Mouse (Mus musculus): Measurements from ENCODE around the gene Il9.

Il9 gene

DNA sequence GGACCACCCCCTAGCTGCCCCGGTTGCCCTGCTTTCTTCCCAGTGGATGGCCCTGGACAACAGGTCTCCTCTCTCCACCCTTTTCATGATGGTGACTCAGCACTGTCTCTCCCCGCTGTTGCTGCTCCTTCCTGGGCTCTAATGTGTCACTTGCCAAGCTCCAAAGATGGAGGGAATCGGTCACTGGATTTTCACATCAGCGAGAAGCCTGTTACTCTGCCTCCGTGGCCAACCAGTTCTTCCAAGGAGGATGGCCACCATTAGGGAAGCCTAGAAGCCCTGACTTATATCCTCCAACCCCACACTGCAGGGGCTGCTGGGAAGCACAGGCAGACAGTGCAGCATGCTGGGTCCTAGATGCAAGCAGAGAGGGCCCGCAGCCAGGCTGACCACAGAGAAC, 10.8 kb downstream of the Il9 start:
- DNase-seq (ENCODE audit: low spot score in 2 of 2): no peak

DNA sequence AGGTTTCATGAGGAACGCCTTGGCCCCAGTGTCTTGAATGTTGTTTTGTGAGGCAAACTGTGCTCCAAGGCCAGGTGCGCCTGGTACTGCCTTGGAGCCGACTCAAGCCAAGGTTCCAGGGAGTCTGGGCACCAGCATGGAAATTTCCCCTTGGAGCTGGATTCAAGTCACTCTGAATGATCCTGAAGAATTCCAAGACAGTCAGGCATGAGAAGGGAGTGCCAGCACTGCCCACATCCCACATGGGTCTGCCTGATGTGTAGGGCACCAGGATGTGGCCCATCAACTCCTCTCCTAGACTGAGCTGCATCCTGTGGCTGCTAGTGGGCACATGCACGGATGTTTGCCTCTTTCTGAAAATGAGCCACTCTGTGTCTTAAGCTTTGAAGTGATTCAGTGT, 13.5 kb downstream of the Il9 start:
- DNase-seq (ENCODE audit: low spot score in 2 of 2): no peak

DNA sequence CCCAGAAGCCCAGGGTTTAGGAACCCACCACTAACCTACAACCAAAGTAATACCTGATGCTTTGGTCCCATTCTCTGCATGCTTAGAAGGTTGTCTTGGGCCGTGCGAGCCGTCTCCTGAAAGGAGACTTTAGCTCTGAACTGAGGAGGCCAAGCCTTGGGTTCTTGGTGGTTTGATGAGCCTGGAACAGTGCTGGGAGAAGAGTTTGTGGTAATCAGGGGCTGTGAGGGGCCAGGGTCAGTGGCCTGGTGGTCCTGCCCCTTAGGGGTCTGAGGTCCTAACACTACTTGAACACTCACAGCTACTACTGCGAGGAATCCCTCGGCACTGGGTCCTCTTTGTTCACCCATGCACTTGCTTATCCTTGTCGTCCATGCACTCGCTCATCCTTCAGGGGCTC, 14.3 kb downstream of the Il9 start:
- DNase-seq (ENCODE audit: low spot score in 2 of 2): no peak

DNA sequence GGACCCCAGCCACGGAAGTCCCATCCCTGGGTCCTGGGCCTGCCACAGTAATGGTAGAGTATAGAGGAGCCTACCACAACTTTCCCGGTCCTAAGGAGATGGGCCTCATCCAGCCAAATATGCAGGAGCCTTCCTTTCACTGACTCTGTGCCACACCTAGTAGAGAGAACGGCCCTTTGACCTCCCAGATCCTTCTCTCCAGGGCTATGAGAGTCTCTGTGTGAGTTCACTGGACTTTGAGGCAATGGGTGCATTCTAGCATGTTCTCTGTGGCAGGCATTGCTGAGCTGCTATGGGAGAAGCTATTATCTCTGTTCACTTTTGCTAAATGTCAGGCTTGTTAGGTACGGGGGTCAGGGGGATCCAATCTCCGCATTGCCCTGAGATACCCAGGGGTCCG, 18.3 kb downstream of the Il9 start:
- DNase-seq (ENCODE audit: low spot score in 2 of 2): no peak

DNA sequence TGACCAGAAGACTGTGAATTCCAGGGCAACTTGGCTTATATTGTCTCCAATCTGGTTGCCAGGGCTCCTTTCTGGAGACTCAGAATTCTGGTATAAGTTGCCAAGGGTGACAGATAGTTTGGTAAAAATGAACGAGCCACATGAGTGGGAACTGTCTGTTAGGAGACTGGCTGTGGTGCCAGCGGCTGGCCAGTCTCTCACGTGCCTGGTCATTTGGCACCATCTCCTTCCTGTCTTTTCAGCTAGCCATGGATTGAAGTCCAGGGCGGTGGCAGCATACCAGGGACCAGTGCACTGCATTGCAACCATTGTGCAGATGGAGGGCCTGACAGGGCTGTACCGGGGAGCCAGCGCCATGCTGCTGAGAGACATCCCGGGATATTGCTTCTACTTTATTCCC, 18.8 kb downstream of the Il9 start:
- DNase-seq (ENCODE audit: low spot score in 2 of 2): no peak

DNA sequence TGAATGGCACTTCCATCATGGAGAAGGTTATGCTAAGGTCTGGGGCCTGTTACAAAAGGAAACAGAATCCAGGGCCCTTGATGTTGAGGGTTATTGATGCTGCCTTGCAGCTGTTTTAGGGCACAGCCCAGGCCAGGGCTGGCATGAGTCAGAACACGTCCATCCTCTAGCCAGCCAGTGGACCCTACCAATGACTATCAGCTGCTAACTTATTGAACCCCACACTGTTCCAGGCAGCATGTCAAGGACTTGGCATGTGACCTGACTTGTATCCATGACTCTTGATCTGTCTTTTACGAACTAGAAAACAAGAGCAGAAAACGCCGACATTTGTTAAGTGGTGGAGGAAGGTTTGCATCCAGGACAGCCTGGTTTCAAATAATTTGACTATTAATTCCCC, 19.3 kb downstream of the Il9 start:
- DNase-seq (ENCODE audit: low spot score in 2 of 2): no peak

DNA sequence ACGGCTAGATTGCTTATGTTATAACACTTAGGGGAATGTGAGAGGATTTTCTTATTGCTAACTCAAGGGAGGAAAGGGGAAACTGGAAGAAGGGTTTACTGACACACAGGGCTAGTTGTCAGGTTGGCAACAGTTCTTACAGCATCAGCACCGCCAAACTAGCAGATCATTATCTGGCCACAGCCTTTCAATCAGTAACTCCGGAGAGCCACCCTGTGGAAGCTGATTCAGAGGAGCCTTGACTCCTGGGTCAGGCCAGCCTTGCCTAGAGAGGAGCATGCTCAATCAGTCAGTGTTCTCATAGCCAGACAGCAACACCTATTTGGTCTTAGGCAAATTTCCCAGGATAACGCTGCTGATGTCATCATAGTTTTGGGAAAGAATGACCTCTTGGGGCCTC, 20.6 kb downstream of the Il9 start:
- no peak for DNase-seq (ENCODE audit: low spot score in 2 of 2)

DNA sequence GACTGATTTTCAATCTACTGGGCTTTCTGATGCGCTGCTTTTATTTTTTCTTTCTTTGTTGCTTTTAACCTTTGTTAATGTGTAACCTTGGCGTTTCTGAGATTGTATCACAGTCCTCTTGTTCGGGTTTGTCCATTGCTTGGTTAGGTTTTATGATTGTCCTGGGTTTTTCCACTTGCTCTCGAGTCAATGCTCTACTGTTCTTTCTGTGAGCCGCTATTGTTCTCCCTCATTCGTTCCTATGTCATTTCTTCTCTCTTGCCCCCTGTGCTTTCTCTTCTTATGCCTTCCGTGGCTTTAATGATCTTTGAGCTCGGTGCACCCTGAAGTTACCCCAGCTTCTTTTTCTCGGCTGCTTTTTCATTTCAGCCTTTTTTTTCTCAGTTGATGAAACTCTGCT, 24.0 kb downstream of the Il9 start:
- no peak for DNase-seq (ENCODE audit: low spot score in 2 of 2)

DNA sequence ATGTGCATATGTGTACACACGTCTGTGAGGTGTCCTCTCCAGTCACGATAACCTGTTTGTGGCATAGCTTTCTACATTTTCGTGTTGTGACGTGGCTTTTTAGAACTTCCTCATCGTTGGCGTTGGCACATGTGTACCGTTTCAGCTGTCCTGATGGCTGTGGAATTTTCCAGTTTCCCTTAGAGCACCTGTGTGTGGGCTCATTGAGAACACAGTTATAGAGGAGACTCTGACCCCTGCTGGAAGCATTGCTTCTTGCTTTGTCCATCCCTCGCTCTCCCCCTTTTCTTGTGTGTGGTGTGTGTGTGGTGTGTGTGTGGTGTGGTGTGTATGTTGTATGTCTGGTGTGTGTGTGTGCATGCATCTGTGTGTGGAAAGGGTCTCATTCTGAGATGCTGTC, 32.0 kb downstream of the Il9 start:
- no peak for DNase-seq (ENCODE audit: low spot score in 2 of 2)

DNA sequence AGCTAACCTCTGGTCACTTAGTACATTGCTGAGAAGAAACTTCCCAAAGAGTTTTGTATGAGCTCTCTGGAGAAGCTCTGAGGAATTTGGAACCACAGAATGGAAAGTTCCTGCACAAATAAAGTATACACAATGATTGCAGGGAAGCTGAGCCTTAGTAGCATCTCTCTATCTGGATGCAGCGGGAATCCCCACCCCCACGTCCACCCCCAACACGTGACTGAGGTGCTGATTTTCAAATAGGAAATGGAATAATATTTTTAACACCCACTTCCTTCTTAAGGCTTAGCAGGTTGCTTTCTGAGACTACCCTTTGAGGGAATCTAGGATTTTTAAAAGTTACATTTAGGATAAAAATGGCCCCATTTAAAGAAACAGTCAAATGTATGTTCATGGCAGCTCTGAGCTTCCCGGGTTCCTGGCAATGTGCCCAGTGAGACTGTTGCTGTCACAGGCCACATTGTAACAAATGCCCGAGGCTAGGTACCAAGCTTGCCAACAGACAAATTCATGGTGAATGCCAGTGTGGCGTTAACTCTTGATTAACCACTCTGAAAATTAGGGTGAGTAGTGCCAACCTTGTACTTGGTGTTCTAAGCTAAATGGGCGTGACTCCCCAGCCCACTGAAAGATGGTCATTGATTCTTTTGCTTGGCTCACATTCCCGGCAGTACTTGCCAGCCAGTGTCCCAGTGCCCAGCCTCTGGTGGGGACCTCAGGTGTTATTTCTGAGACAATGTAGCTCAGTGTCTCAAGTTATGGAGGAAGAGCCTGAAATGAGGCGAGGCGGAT, 32.6 kb downstream of the Il9 start:
- DNase-seq (ENCODE audit: low spot score in 2 of 2): no peak

DNA sequence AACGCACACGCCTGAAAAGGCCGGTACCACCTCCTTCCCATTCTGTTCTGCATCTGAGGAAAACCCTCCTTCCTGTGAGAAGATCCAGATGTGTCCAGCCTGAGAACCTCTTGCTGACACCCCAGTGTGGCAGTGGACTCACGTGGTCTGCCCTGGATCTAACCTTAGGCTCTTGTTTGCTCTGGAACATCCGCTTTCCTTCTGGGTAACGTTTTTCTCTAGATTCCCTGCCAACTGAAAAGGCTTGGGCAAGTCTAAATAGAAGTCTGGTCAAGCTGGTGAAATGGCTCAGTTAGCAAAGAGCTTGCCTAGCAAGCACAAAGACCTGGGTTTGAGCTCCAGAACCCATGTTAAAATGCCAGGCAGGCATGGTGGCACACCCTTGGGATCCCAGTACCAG, 37.0 kb downstream of the Il9 start:
- DNase-seq (ENCODE audit: low spot score in 2 of 2): no peak

DNA sequence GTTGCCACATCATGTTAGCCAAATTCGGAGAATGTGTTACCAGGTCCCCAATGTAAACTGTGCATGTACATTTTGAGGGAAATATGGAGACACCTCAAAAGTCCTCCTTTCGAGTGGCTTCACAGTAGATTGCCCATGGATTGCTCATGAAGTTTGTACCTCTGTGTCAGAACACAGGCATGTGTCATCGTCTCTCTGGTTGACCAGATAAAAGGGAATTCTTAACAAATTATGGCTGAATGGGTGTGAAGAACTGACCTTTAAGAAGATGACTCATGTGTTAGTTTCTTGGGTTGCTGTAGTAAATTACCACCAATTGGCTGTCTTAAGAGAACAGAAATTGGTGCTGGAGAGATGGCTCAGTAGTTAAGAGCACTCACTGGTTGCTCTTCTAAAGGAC, 37.9 kb downstream of the Il9 start:
- DNase-seq (ENCODE audit: low spot score in 2 of 2): no peak

DNA sequence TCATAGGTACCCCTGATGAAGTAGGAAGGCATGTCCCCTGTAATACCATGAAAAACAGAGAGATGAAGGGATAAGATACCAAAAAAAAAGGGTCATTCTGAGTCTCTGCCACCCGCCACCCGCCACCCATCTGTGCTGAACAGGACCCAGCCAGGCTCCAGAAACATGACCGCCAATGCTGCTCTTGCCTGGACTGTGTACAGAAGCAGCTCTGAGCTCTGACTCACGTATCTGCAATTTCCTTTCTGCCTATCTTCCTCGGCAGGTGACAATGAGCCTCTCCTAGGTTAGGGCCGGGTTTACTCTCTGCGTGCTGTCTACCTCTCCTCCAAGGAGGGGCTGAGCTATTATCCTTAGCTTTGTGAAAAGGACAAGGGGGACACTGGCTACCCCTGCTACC, 38.6 kb downstream of the Il9 start:
- DNase-seq (ENCODE audit: low spot score in 2 of 2): peak in 1 of 2 experiments; percentile 55

DNA sequence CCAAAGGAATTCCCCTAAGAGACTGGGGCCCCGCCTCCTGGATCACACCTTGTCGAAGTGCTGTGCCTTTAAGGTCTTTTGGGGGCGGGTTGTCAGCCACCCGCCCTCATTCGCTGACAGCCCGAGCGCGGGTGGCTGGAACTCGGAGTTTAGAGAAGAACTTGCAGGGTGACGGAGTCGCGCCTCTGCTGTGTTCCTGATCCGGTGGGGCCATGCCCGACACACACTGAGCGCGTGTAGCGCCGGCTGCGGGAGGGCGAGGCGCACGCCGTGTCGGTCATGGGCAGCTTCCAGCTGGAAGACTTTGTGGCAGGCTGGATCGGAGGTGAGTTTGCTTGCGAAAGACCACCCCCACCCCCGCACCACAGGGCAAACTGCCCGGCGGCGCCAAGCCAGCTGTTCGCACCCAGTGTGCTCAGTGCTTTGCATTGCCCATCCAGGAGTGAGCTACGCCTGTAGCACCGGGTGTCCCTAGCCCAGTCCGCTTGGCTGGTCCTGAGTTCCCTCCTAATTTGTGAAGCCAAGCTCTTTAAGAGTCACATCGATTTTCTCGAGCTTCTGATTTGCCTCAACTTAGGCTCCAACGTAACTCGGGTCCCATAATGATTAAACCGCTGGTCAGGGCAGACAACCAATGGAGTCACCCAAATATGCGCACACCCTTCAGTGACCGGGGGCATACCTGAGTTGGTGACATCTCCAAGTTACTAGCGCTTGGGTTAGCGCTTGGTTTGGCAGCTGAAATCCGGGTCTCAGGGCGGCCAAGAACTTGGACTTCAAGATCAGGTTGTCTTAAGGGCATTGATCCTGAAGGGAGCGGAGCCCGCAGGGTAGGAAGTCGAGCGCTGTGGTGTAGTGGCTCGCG, 43.6 kb downstream of the Il9 start, which contains the start of gene Slc25a48:
Gene Slc25a48 (plus strand): TSS at position 145 of the 865 bp plus-strand sequence.
- DNase-seq (ENCODE audit: low spot score in 2 of 2): peak; percentile 43 to 52

DNA sequence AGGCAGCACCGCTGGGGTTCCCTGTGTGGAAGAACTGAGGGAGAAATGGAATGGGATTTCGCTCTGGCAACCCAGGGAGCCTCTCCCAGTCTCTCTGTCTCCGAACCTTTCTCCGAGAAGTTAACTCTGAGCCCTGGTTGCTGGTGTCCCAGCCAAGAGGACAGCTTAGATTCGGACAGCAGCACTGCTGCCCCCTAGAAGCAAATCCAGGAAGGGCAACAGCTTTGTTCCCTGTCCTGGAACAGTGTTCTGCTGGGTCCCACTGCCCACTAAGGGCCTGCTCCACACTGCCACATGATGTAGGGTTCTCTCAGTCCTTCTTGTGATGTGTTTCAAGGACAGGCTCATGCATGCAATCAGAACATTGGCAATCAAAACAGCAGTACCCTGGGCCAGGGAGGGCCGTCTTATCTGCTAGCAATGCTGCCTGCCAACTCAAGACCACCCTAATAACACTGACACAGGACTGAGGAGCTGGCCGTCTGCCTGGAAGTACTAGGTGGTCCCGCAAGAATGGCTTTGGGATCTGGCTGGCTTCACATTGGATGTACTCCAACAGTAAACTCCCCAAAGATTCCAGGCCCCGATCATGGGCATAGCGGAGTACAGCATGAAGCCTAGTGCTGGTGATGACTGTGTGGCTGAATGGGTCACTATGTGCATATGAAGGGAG, 46.3 kb downstream of the Il9 start:
- no peak for DNase-seq (ENCODE audit: low spot score in 2 of 2)

DNA sequence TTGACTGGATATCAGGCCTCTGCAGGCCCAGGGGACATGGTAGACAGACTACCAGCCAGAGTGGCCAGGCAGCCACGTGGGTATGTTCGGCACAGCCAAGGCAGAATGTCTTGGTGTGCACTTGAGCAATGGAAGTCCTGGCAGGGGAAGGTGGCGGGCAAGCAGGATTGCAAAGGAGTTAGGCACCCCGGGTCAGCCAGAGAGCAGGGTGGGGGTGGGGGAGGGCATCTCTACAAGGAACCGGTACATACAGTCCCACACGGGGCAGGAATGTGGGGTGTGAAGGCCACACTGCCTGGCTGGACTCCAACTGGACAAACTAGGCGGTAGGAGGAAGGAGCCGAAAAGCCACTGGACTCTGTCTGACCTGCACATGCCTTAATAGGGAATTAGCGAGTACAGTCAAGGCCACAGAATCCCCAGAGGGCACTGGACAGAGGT, 47.7 kb downstream of the Il9 start:
- peak in 1 of 2 experiments; percentile 25 for DNase-seq (ENCODE audit: low spot score in 2 of 2)

DNA sequence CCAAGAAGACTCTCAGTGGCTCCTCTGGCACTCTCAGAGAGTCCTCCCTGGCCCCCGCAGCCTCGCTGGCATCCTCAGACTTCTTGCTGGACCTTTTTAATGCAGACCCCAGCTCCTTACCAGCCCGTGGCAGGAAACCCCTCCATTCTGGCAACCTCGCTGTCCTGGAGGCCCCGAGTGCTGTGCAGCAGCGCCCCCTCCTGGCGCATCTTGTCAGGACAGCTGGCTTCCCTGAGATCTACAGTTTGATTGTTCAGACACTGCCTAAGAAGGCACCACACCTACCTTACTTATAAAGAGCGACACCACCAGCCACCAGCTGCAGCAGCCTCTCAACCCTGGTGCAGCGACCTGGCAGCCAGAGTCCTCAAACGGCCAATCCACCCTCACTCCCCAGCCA, 48.6 kb downstream of the Il9 start:
- peak in 1 of 2 experiments; percentile 33 for DNase-seq (ENCODE audit: low spot score in 2 of 2)

DNA sequence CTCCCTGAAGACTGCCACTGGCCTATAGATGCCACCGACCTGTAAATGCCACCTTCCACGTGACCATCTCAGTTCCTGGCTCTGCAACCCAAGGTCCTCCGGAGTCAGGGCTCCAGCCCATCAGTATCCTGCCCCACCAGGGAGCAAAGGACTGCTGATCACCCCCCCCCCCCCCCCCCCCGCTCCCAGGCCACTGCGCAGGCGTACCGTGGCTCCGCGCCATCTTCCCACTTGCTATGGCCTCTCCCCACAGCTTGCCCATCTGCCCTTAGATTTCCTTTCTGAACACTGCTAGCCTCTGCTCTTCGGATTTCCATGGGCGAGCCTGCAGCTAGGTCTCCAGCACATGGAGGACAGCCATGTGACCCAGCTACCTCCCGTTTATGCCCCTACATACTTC, 49.5 kb downstream of the Il9 start:
- DNase-seq (ENCODE audit: low spot score in 2 of 2): no peak

Measured in urinary bladder, adult 18-20 months (tissue).